Mouse (Mus musculus): ENCODE measurements around the gene Olfr1364. TPM values are rescaled to one million over a fixed set of nuclear protein-coding genes. Genes with fewer than 3 reads are reported as not detected.

The Olfr1364 gene
- polyA plus RNA-seq (2016; fragmentation: Nextera tagmentation; extraction: Ambion mirVana): not detected in 2 replicates

- Histone ChIP-seq H3K9me3 (no peaks in the 10 kb centered on the region), H3K27me3 (ENCODE audit: insufficient read depth, poor library complexity, severe bottlenecking) (no peaks in the 10 kb centered on the region), H3K27ac (no peak within 1 kb of the TSS), H3K36me3 (no peaks in the 10 kb centered on the region), H3K4me1 (no peaks in the 10 kb centered on the region), H3K4me3 (no peak within 1 kb of the TSS)
- 83% methylated on average over 2 of the region's 2 CpGs for WGBS
- DNase-seq (ENCODE audit: low spot score): no peak
Observed at GRCm38 (mm10) chr13:21581659-21582058, at the start of gene Olfr1364. TSS of gene Olfr1364 (minus strand) at chr13:21581759.

GRCm38 (mm10) chr13:21613922-21614321, 32.4 kb upstream of the Olfr1364 start, which contains the start of gene Olfr1362:
TSS of gene Olfr1362 (minus strand) at chr13:21614022.
- no peak for DNase-seq (ENCODE audit: low spot score)
- Histone ChIP-seq H3K9me3 (no peaks in the 10 kb centered on the region), H3K27ac (no peak within 1 kb of the TSS), H3K4me1 (no peaks in the 10 kb centered on the region), H3K36me3 (no peaks in the 10 kb centered on the region), H3K4me3 (no peak within 1 kb of the TSS), H3K27me3 (ENCODE audit: insufficient read depth, poor library complexity, severe bottlenecking) (no peaks in the 10 kb centered on the region)

GRCm38 (mm10) chr13:21591618-21592017, 10.1 kb upstream of the Olfr1364 start:
- Histone ChIP-seq H3K4me3 (no peak overlapping the region), H3K27ac (no peak overlapping the region), H3K36me3 (no peaks in the 10 kb centered on the region), H3K4me1 (no peaks in the 10 kb centered on the region), H3K27me3 (ENCODE audit: insufficient read depth, poor library complexity, severe bottlenecking) (no peaks in the 10 kb centered on the region), H3K9me3 (no peaks in the 10 kb centered on the region)
- DNase-seq (ENCODE audit: low spot score): no peak
- 44% methylated on average over 2 of the region's 2 CpGs for WGBS

GRCm38 (mm10) chr13:21559793-21560192, 21.8 kb downstream of the Olfr1364 start, which contains the start of gene Olfr1535:
TSS of gene Olfr1535 (minus strand) at chr13:21559893.
- no peak within 1 kb of the TSS for H3K4me3 ChIP-seq
- no peak within 1 kb of the TSS for H3K27ac ChIP-seq
- 52% methylated on average over 1 of the region's 1 CpGs for WGBS
- H3K4me1 ChIP-seq: no peaks in the 10 kb centered on the region
- H3K9me3 ChIP-seq: no peaks in the 10 kb centered on the region
- no peaks in the 10 kb centered on the region for H3K27me3 ChIP-seq (ENCODE audit: insufficient read depth, poor library complexity, severe bottlenecking)
- no peaks in the 10 kb centered on the region for H3K36me3 ChIP-seq
- DNase-seq (ENCODE audit: low spot score): no peak

GRCm38 (mm10) chr13:21550416-21551110, 31.0 kb downstream of the Olfr1364 start:
- Histone ChIP-seq H3K36me3 (no peaks in the 10 kb centered on the region), H3K27me3 (ENCODE audit: insufficient read depth, poor library complexity, severe bottlenecking) (no peaks in the 10 kb centered on the region), H3K9me3 (no peaks in the 10 kb centered on the region), H3K4me3 (no peak overlapping the region), H3K4me1 (no peaks in the 10 kb centered on the region), H3K27ac (no peak overlapping the region)
- WGBS: 53% methylated on average over 3 of the region's 3 CpGs
- no peak for DNase-seq (ENCODE audit: low spot score)

GRCm38 (mm10) chr13:21549487-21549886, 32.1 kb downstream of the Olfr1364 start:
- DNase-seq (ENCODE audit: low spot score): no peak
- Histone ChIP-seq H3K27ac (no peak overlapping the region), H3K4me1 (no peaks in the 10 kb centered on the region), H3K9me3 (no peaks in the 10 kb centered on the region), H3K4me3 (no peak overlapping the region), H3K36me3 (no peaks in the 10 kb centered on the region), H3K27me3 (ENCODE audit: insufficient read depth, poor library complexity, severe bottlenecking) (no peaks in the 10 kb centered on the region)
- WGBS: 86% methylated on average over 3 of the region's 3 CpGs

- Histone ChIP-seq H3K9me3 (no peaks in the 10 kb centered on the region), H3K27me3 (ENCODE audit: insufficient read depth, poor library complexity, severe bottlenecking) (no peaks in the 10 kb centered on the region), H3K4me3 (no peak within 1 kb of the TSS), H3K4me1 (no peaks in the 10 kb centered on the region), H3K36me3 (no peaks in the 10 kb centered on the region), H3K27ac (no peak within 1 kb of the TSS)
- whole genome bisulfite sequencing: 39% methylated on average over 1 of the region's 1 CpGs
- DNase-seq (ENCODE audit: low spot score): no peak
Observed at GRCm38 (mm10) chr13:21542708-21543107, 38.9 kb downstream of the Olfr1364 start, which contains the start of gene Olfr1366. TSS of gene Olfr1366 (minus strand) at chr13:21542808.

GRCm38 (mm10) chr13:21530781-21531201, 50.8 kb downstream of the Olfr1364 start, which contains the start of gene Zkscan8:
TSS of gene Zkscan8 (minus strand) at chr13:21531120.
- peak within 1 kb of the TSS; percentile 98 for H3K4me3 ChIP-seq
- no peaks in the 10 kb centered on the region for H3K9me3 ChIP-seq
- H3K4me1 ChIP-seq: peaks cover 3% of the 10 kb centered on the region; the same call in 1 of the 2 replicates
- DNase-seq (ENCODE audit: low spot score): peak; percentile 96
- peaks cover 12% of the 10 kb centered on the region for H3K36me3 ChIP-seq
- no peaks in the 10 kb centered on the region for H3K27me3 ChIP-seq (ENCODE audit: insufficient read depth, poor library complexity, severe bottlenecking)
- peak within 1 kb of the TSS; percentile 99 for H3K27ac ChIP-seq
- under 1% methylated on average over 39 of the region's 39 CpGs for WGBS

GRCm38 (mm10) chr13:21530136-21530535, 51.4 kb downstream of the Olfr1364 start:
- peaks cover 19% of the 10 kb centered on the region for H3K36me3 ChIP-seq
- no peak for DNase-seq (ENCODE audit: low spot score)
- H3K4me3 ChIP-seq: peak overlapping the region; percentile 98
- WGBS: 48% methylated on average over 7 of the region's 7 CpGs
- no peaks in the 10 kb centered on the region for H3K27me3 ChIP-seq (ENCODE audit: insufficient read depth, poor library complexity, severe bottlenecking)
- H3K4me1 ChIP-seq: peaks cover 3% of the 10 kb centered on the region; the same call in 1 of the 2 replicates
- H3K9me3 ChIP-seq: no peaks in the 10 kb centered on the region
- H3K27ac ChIP-seq: no peak overlapping the region; the same call in 1 of the 2 replicates

Other genes with a start within 250 kb of the Olfr1364 start
- gene Olfr1367, start 234.8 kb downstream of the Olfr1364 start, polyA plus RNA-seq (2016; fragmentation: Nextera tagmentation; extraction: Ambion mirVana): not detected in 2 replicates
- gene Zscan12, start 218.9 kb downstream of the Olfr1364 start, polyA plus RNA-seq (2016; fragmentation: Nextera tagmentation; extraction: Ambion mirVana): 8.9 and 12.5 TPM in 2 replicates
- gene Zkscan3, start 179.0 kb downstream of the Olfr1364 start, polyA plus RNA-seq (2016; fragmentation: Nextera tagmentation; extraction: Ambion mirVana): 69.4 and 78.6 TPM in 2 replicates
- gene Pgbd1, start 140.7 kb downstream of the Olfr1364 start, polyA plus RNA-seq (2016; fragmentation: Nextera tagmentation; extraction: Ambion mirVana): 2.5 and 2.9 TPM in 2 replicates
- gene Zscan26, start 128.0 kb downstream of the Olfr1364 start, polyA plus RNA-seq (2016; fragmentation: Nextera tagmentation; extraction: Ambion mirVana): 22.7 and 27.5 TPM in 2 replicates
- 2.0 and 2.4 TPM in 2 replicates for gene Nkapl, start 113.2 kb downstream of the Olfr1364 start, polyA plus RNA-seq (2016; fragmentation: Nextera tagmentation; extraction: Ambion mirVana)
- 2.0 and 2.1 TPM in 2 replicates for gene Zkscan4, start 102.9 kb downstream of the Olfr1364 start, polyA plus RNA-seq (2016; fragmentation: Nextera tagmentation; extraction: Ambion mirVana)
- gene Gm10065, start 102.3 kb downstream of the Olfr1364 start, polyA plus RNA-seq (2016; fragmentation: Nextera tagmentation; extraction: Ambion mirVana): not detected in 2 replicates
- gene AK157302, start 86.5 kb downstream of the Olfr1364 start, polyA plus RNA-seq (2016; fragmentation: Nextera tagmentation; extraction: Ambion mirVana): 0.21 and 0.53 TPM in 2 replicates
- 9.0 and 11.6 TPM in 2 replicates for gene Gm11273, start 80.3 kb downstream of the Olfr1364 start, polyA plus RNA-seq (2016; fragmentation: Nextera tagmentation; extraction: Ambion mirVana)
- gene Zkscan8, start 50.6 kb downstream of the Olfr1364 start, polyA plus RNA-seq (2016; fragmentation: Nextera tagmentation; extraction: Ambion mirVana): 5.3 and 7.3 TPM in 2 replicates
- 0.05 and 0.07 TPM in 2 replicates for gene Olfr1366, start 39.0 kb downstream of the Olfr1364 start, polyA plus RNA-seq (2016; fragmentation: Nextera tagmentation; extraction: Ambion mirVana)
- 0.04 TPM in 1 of 2 replicates, not detected in the other for gene Olfr1535, start 21.9 kb downstream of the Olfr1364 start, polyA plus RNA-seq (2016; fragmentation: Nextera tagmentation; extraction: Ambion mirVana)
- gene Olfr1362, start 32.3 kb upstream of the Olfr1364 start, polyA plus RNA-seq (2016; fragmentation: Nextera tagmentation; extraction: Ambion mirVana): not detected in 2 replicates
- gene Olfr11, start 60.8 kb upstream of the Olfr1364 start, polyA plus RNA-seq (2016; fragmentation: Nextera tagmentation; extraction: Ambion mirVana): not detected in 2 replicates
- gene Olfr1361, start 81.6 kb upstream of the Olfr1364 start, polyA plus RNA-seq (2016; fragmentation: Nextera tagmentation; extraction: Ambion mirVana): not detected in 2 replicates
- gene Olfr1360, start 95.6 kb upstream of the Olfr1364 start, polyA plus RNA-seq (2016; fragmentation: Nextera tagmentation; extraction: Ambion mirVana): not detected in 2 replicates
- not detected in 2 replicates for gene Olfr1359, start 116.4 kb upstream of the Olfr1364 start, polyA plus RNA-seq (2016; fragmentation: Nextera tagmentation; extraction: Ambion mirVana)
- gene Hist1h2bl, start 134.4 kb upstream of the Olfr1364 start, polyA plus RNA-seq (2016; fragmentation: Nextera tagmentation; extraction: Ambion mirVana): 1.4 TPM in 1 of 2 replicates, not detected in the other
- 6.3 and 11.7 TPM in 2 replicates for gene Hist1h2ai, start 134.7 kb upstream of the Olfr1364 start, polyA plus RNA-seq (2016; fragmentation: Nextera tagmentation; extraction: Ambion mirVana)
- 3.7 and 3.8 TPM in 2 replicates for gene Hist1h3h, start 135.9 kb upstream of the Olfr1364 start, polyA plus RNA-seq (2016; fragmentation: Nextera tagmentation; extraction: Ambion mirVana)
- gene Hist1h2bm, start 140.3 kb upstream of the Olfr1364 start, polyA plus RNA-seq (2016; fragmentation: Nextera tagmentation; extraction: Ambion mirVana): 2.4 and 3.7 TPM in 2 replicates
- gene Hist1h4j, start 153.3 kb upstream of the Olfr1364 start, polyA plus RNA-seq (2016; fragmentation: Nextera tagmentation; extraction: Ambion mirVana): 2.0 TPM in 1 of 2 replicates, not detected in the other
- gene Hist1h4k, start 168.7 kb upstream of the Olfr1364 start, polyA plus RNA-seq (2016; fragmentation: Nextera tagmentation; extraction: Ambion mirVana): 2.4 and 3.8 TPM in 2 replicates
- gene Hist1h2ak, start 172.1 kb upstream of the Olfr1364 start, polyA plus RNA-seq (2016; fragmentation: Nextera tagmentation; extraction: Ambion mirVana): 6.7 and 8.3 TPM in 2 replicates
- 1.2 and 3.0 TPM in 2 replicates for gene Hist1h2bn, start 172.4 kb upstream of the Olfr1364 start, polyA plus RNA-seq (2016; fragmentation: Nextera tagmentation; extraction: Ambion mirVana)
- gene Hist1h1b, start 198.9 kb upstream of the Olfr1364 start, polyA plus RNA-seq (2016; fragmentation: Nextera tagmentation; extraction: Ambion mirVana): 12.2 and 12.8 TPM in 2 replicates
- 51.2 and 119 TPM in 2 replicates for gene Hist1h3i, start 201.6 kb upstream of the Olfr1364 start, polyA plus RNA-seq (2016; fragmentation: Nextera tagmentation; extraction: Ambion mirVana)
- 4.6 and 7.6 TPM in 2 replicates for gene Hist1h2an, start 205.5 kb upstream of the Olfr1364 start, polyA plus RNA-seq (2016; fragmentation: Nextera tagmentation; extraction: Ambion mirVana)
- 1.00 and 1.6 TPM in 2 replicates for gene Hist1h2bp, start 205.7 kb upstream of the Olfr1364 start, polyA plus RNA-seq (2016; fragmentation: Nextera tagmentation; extraction: Ambion mirVana)
- gene Hist1h2bq, start 228.4 kb upstream of the Olfr1364 start, polyA plus RNA-seq (2016; fragmentation: Nextera tagmentation; extraction: Ambion mirVana): 9.9 and 15.1 TPM in 2 replicates
- gene Hist1h2ao, start 228.7 kb upstream of the Olfr1364 start, polyA plus RNA-seq (2016; fragmentation: Nextera tagmentation; extraction: Ambion mirVana): not detected in 2 replicates
- gene Hist1h4m, start 230.0 kb upstream of the Olfr1364 start, polyA plus RNA-seq (2016; fragmentation: Nextera tagmentation; extraction: Ambion mirVana): not detected in 2 replicates